Mouse (Mus musculus): ENCODE measurements at regions not wholly inside any gene's neighbourhood (a gene's known extent, or its start where the extent isn't known, plus 50 kb on each side); places are given as distances from the start of the nearest gene placed in this dataset.
"Not testable (repeated sequence)": the region's sequence is repeated elsewhere in the genome, so short reads cannot be mapped to it uniquely, and the experiment has no call there.

- Histone ChIP-seq H3K36me3 (no peaks in the 10 kb centered on the region), H3K9ac (no peak overlapping the region), H3K27ac (0 out of 2 replicates have a peak overlapping the region, but pooled peaks have one; percentile 27), H3K4me2 (no peak overlapping the region), H3K9me3 (no peaks in the 10 kb centered on the region), H3K27me3 (no peaks in the 10 kb centered on the region), H3K4me1 (replicated peaks) (no peaks in the 10 kb centered on the region), H3K4me3 (no peak overlapping the region)
- peak; percentile 52 for ATAC-seq (ENCODE audit: low FRiP score)
- WGBS = 77% methylated on average over 5 of the region's 5 CpGs
Observed at GRCm38 (mm10) chr14:74249263-74249878, 391.3 kb upstream of the Htr2a start.

- Histone ChIP-seq H3K4me3 (no peak overlapping the region), H3K9ac (no peak overlapping the region), H3K4me1 (replicated peaks) (no peaks in the 10 kb centered on the region), H3K4me2 (no peak overlapping the region), H3K27me3 (no peaks in the 10 kb centered on the region), H3K36me3 (no peaks in the 10 kb centered on the region), H3K9me3 (no peaks in the 10 kb centered on the region), H3K27ac (no peak overlapping the region)
- ATAC-seq (ENCODE audit: low FRiP score) = no peak
- WGBS = 80% methylated on average over 2 of the region's 2 CpGs
Observed at GRCm38 (mm10) chr14:74250021-74250420, 390.6 kb upstream of the Htr2a start.

GRCm38 (mm10) chr14:74252189-74253145 lies 388.2 kb upstream of the Htr2a start:
- Histone ChIP-seq H3K9ac (no peak overlapping the region), H3K4me2 (no peak overlapping the region), H3K36me3 (no peaks in the 10 kb centered on the region), H3K27ac (no peak overlapping the region), H3K4me1 (replicated peaks) (no peaks in the 10 kb centered on the region), H3K4me3 (no peak overlapping the region), H3K27me3 (no peaks in the 10 kb centered on the region), H3K9me3 (no peaks in the 10 kb centered on the region)
- no peak for ATAC-seq (ENCODE audit: low FRiP score)
- 72% methylated on average over 10 of the region's 10 CpGs for WGBS

GRCm38 (mm10) chr14:74255000-74255399 lies 385.6 kb upstream of the Htr2a start:
- H3K27me3 ChIP-seq = no peaks in the 10 kb centered on the region
- no peaks in the 10 kb centered on the region for H3K36me3 ChIP-seq
- H3K4me1 ChIP-seq (replicated peaks) = no peaks in the 10 kb centered on the region
- H3K9ac ChIP-seq = no peak overlapping the region
- no peak for ATAC-seq (ENCODE audit: low FRiP score)
- no peak overlapping the region for H3K27ac ChIP-seq
- no peak overlapping the region for H3K4me2 ChIP-seq
- H3K9me3 ChIP-seq = no peaks in the 10 kb centered on the region
- no peak overlapping the region for H3K4me3 ChIP-seq

GRCm38 (mm10) chr14:74259437-74259836 lies 381.2 kb upstream of the Htr2a start:
- no peaks in the 10 kb centered on the region for H3K4me1 ChIP-seq (replicated peaks)
- H3K27me3 ChIP-seq = no peaks in the 10 kb centered on the region
- no peak overlapping the region for H3K27ac ChIP-seq
- H3K4me2 ChIP-seq = no peak overlapping the region
- H3K9ac ChIP-seq = no peak overlapping the region
- no peak overlapping the region for H3K4me3 ChIP-seq
- no peaks in the 10 kb centered on the region for H3K9me3 ChIP-seq
- no peak for ATAC-seq (ENCODE audit: low FRiP score)
- no peaks in the 10 kb centered on the region for H3K36me3 ChIP-seq

GRCm38 (mm10) chr14:74267086-74267485 lies 373.6 kb upstream of the Htr2a start:
- no peaks in the 10 kb centered on the region for H3K27me3 ChIP-seq
- no peak for ATAC-seq (ENCODE audit: low FRiP score)
- WGBS = 58% methylated on average over 1 of the region's 1 CpGs
- H3K4me2 ChIP-seq = no peak overlapping the region
- no peak overlapping the region for H3K4me3 ChIP-seq
- no peaks in the 10 kb centered on the region for H3K36me3 ChIP-seq
- H3K27ac ChIP-seq = no peak overlapping the region
- H3K9me3 ChIP-seq = no peaks in the 10 kb centered on the region
- no peak overlapping the region for H3K9ac ChIP-seq
- H3K4me1 ChIP-seq (replicated peaks) = no peaks in the 10 kb centered on the region

GRCm38 (mm10) chr14:74294560-74294959 lies 346.1 kb upstream of the Htr2a start:
- H3K27me3 ChIP-seq = no peaks in the 10 kb centered on the region
- no peaks in the 10 kb centered on the region for H3K4me1 ChIP-seq (replicated peaks)
- H3K27ac ChIP-seq = no peak overlapping the region
- no peak overlapping the region for H3K9ac ChIP-seq
- no peaks in the 10 kb centered on the region for H3K36me3 ChIP-seq
- no peak overlapping the region for H3K4me2 ChIP-seq
- 90% methylated on average over 3 of the region's 3 CpGs for WGBS
- no peaks in the 10 kb centered on the region for H3K9me3 ChIP-seq
- ATAC-seq (ENCODE audit: low FRiP score) = no peak
- no peak overlapping the region for H3K4me3 ChIP-seq

GRCm38 (mm10) chr14:74304483-74304882 lies 336.2 kb upstream of the Htr2a start:
- H3K4me3 ChIP-seq = no peak overlapping the region
- H3K4me1 ChIP-seq (replicated peaks) = no peaks in the 10 kb centered on the region
- peak; percentile 74 for ATAC-seq (ENCODE audit: low FRiP score)
- no peak overlapping the region for H3K4me2 ChIP-seq
- no peak overlapping the region for H3K27ac ChIP-seq
- H3K9ac ChIP-seq = no peak overlapping the region
- no peaks in the 10 kb centered on the region for H3K36me3 ChIP-seq
- no peaks in the 10 kb centered on the region for H3K27me3 ChIP-seq
- WGBS = 42% methylated on average over 3 of the region's 3 CpGs
- H3K9me3 ChIP-seq = no peaks in the 10 kb centered on the region

GRCm38 (mm10) chr14:74306717-74307307 lies 333.8 kb upstream of the Htr2a start:
- ATAC-seq (ENCODE audit: low FRiP score) = no peak
- Histone ChIP-seq H3K4me3 (no peak overlapping the region), H3K9me3 (no peaks in the 10 kb centered on the region), H3K9ac (no peak overlapping the region), H3K27me3 (no peaks in the 10 kb centered on the region), H3K27ac (no peak overlapping the region), H3K4me2 (no peak overlapping the region), H3K36me3 (no peaks in the 10 kb centered on the region), H3K4me1 (replicated peaks) (no peaks in the 10 kb centered on the region)
- 91% methylated on average over 16 of the region's 16 CpGs for WGBS

- not testable (repeated sequence) for ATAC-seq (ENCODE audit: low FRiP score); H3K27ac ChIP-seq; H3K4me3 ChIP-seq; H3K36me3 ChIP-seq; H3K4me2 ChIP-seq; H3K4me1 ChIP-seq (replicated peaks); H3K9ac ChIP-seq; H3K27me3 ChIP-seq; H3K9me3 ChIP-seq
- 84% methylated on average over 2 of the region's 2 CpGs for WGBS
Observed at GRCm38 (mm10) chr14:74309451-74309850, 331.2 kb upstream of the Htr2a start.

- H3K4me2 ChIP-seq = no peak overlapping the region
- H3K9me3 ChIP-seq = no peaks in the 10 kb centered on the region
- no peaks in the 10 kb centered on the region for H3K4me1 ChIP-seq (replicated peaks)
- no peak overlapping the region for H3K27ac ChIP-seq
- 82% methylated on average over 1 of the region's 1 CpGs for WGBS
- no peaks in the 10 kb centered on the region for H3K36me3 ChIP-seq
- H3K27me3 ChIP-seq = no peaks in the 10 kb centered on the region
- ATAC-seq (ENCODE audit: low FRiP score) = no peak
- H3K4me3 ChIP-seq = no peak overlapping the region
- no peak overlapping the region for H3K9ac ChIP-seq
Observed at GRCm38 (mm10) chr14:74327291-74327690, 313.3 kb upstream of the Htr2a start.

GRCm38 (mm10) chr14:74350751-74351150 lies 289.9 kb upstream of the Htr2a start:
- H3K27me3 ChIP-seq = no peaks in the 10 kb centered on the region

More at GRCm38 (mm10) chr14:74350751-74351150, 289.9 kb upstream of the Htr2a start:
- H3K27ac ChIP-seq = no peak overlapping the region
- no peaks in the 10 kb centered on the region for H3K36me3 ChIP-seq
- no peak overlapping the region for H3K4me2 ChIP-seq
- no peak overlapping the region for H3K4me3 ChIP-seq
- H3K9ac ChIP-seq = no peak overlapping the region
- ATAC-seq (ENCODE audit: low FRiP score) = no peak
- no peaks in the 10 kb centered on the region for H3K9me3 ChIP-seq
- H3K4me1 ChIP-seq (replicated peaks) = no peaks in the 10 kb centered on the region

Measured in hindbrain, embryonic 13.5 days (tissue).